In the genomic region with DNA sequence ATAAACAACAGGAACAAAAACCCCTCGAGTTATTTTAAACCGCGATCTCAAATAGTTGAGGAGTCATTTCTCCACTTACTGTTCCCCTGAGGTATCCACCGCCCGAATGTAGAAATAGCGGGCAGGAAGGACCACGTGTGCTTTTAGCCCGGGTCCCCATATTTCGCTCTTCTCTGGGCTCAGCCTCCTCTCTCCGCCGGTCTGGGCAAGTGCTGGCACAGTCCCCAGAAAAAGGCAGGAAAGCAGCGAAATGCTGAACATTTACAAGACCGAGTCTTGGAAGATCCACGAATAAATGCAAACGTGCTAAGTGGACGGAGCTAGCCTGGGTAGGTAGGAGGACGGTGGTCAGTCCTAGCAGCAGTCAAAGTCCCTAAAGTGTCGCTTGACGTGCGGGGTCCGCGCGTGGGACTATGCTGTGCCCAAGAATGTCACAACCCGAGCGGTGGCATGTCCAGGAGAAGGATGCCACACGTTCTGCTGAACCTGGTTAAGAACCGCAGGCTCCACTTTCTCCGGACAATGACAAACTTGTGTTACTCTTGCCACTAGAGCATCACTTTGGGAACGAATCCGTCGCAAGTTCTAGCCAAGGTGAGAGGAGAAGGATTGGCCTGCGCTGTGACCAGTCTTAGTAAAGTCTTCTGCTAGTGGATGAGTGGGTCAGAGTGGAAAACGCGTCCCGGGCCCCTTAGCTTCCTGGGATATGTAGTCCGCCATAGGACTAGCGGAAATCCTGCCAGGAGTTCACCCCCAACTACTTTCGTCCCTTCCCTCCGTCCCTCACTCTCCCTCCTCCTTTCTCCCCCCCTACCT, we compare ENCODE assay signal across 8 mouse cellular contexts. TPM values are rescaled to one million over a fixed set of nuclear protein-coding genes. Genes with fewer than 3 reads are reported as not detected.
A peak's percentile ranks its signal among the peaks of the same experiment; 100 is the strongest.
DNase-seq lines count a peak whose midpoint lies in the region; ATAC-seq and TF ChIP-seq lines count a peak whose summit lies in the region.

A gene (minus strand): TSS at position 570 of the 816 bp plus-strand sequence.
A gene (plus strand): TSS at position 719 of the 816 bp plus-strand sequence.

- peak within 1 kb of the TSS; percentile 78 for H3K9ac ChIP-seq in heart, embryonic 11.5 days (ENCODE audit: low read depth, low read length)
- peak within 1 kb of the TSS; percentile 86 for H3K9ac ChIP-seq in kidney, embryonic 16.5 days (replicated peaks; ENCODE audit: low read length)
- H3K9ac ChIP-seq in liver, adult 2 months (ENCODE audit: low read depth, low read length), result peak within 1 kb of the TSS; percentile 84

- H3K27ac ChIP-seq in heart, embryonic 11.5 days (ENCODE audit: low read depth, low read length), result peak within 1 kb of the TSS; percentile 90
- H3K27ac ChIP-seq in kidney, embryonic 16.5 days (ENCODE audit: low read length), result peak within 1 kb of the TSS; percentile 98
- H3K27ac ChIP-seq in liver, adult 2 months (replicated peaks; ENCODE audit: insufficient read depth, low read depth, low read length), result peak within 1 kb of the TSS; percentile 73

- no peak for TF ChIP-seq POLR2A in liver, adult 2 months (IDR thresholded peaks at IDR 0.05; ENCODE audit: extremely low read depth, insufficient read depth, low read length)
- peak; percentile 64 for TF ChIP-seq POLR2A in myocyte (IDR thresholded peaks at IDR 0.05; ENCODE audit: insufficient read length, low read depth)

- peak within 1 kb of the TSS; percentile 71 for H3K4me3 ChIP-seq in erythroblast, embryonic 14.5 days (replicated peaks)
- peak within 1 kb of the TSS; percentile 77 for H3K4me3 ChIP-seq in heart, embryonic 11.5 days (ENCODE audit: low read depth, low read length)
- peak within 1 kb of the TSS; percentile 78 for H3K4me3 ChIP-seq in kidney, embryonic 16.5 days (ENCODE audit: low read length)
- H3K4me3 ChIP-seq in liver, adult 2 months (ENCODE audit: insufficient read depth, low read depth, low read length), result peak within 1 kb of the TSS; percentile 98
- H3K4me3 ChIP-seq in myocyte, result peak within 1 kb of the TSS; percentile 78

- H3K36me3 ChIP-seq in erythroblast, embryonic 14.5 days (ENCODE audit: control insufficient read depth), result peaks cover 17% of the 10 kb centered on the region
- peaks cover 2% of the 10 kb centered on the region; the same call in 1 of the 2 replicates for H3K36me3 ChIP-seq in heart, embryonic 11.5 days (ENCODE audit: control insufficient read depth, insufficient read depth, low read length)
- peaks cover 15% of the 10 kb centered on the region; the same call in 1 of the 2 replicates for H3K36me3 ChIP-seq in kidney, embryonic 16.5 days (ENCODE audit: insufficient read depth, low read length)
- peaks cover 9% of the 10 kb centered on the region for H3K36me3 ChIP-seq in liver, adult 2 months (ENCODE audit: control insufficient read depth, insufficient read depth, low read length)
- H3K36me3 ChIP-seq in myocyte (ENCODE audit: control insufficient read depth, insufficient read depth), result peaks cover 31% of the 10 kb centered on the region
- H3K36me3 ChIP-seq in splenic B cell, adult 2 months (ENCODE audit: control insufficient read depth, insufficient read depth, low read length, poor library complexity, severe bottlenecking), result no peaks in the 10 kb centered on the region

- ATAC-seq in heart, embryonic 11.5 days (replicated peaks; ENCODE audit: insufficient number of reproducible peaks, low FRiP score, low TSS enrichment), result peak; percentile 94
- peak; percentile 98 for ATAC-seq in kidney, embryonic 16.5 days (ENCODE audit: low FRiP score, low TSS enrichment)

- peak; percentile 55 to 62 for DNase-seq in B cell, adult 2 months
- DNase-seq in brain, adult 2 months (ENCODE audit: low read depth, low spot score), result peak; percentile 99
- peak; percentile 92 for DNase-seq in liver, adult 2 months (ENCODE audit: extremely low read depth, low read depth, low spot score)
- peak; percentile 76 for DNase-seq in splenic B cell, adult 2 months (ENCODE audit: low read depth, low spot score)

- H3K4me2 ChIP-seq in heart, embryonic 11.5 days, result peak within 1 kb of the TSS; percentile 76
- H3K4me2 ChIP-seq in kidney, embryonic 16.5 days (replicated peaks; ENCODE audit: low read depth, low read length), result peak within 1 kb of the TSS; percentile 65
- peak within 1 kb of the TSS; percentile 91 for H3K4me2 ChIP-seq in myocyte (ENCODE audit: low read depth)

- peak within 1 kb of the TSS; percentile 82 for H3ac ChIP-seq in myocyte (ENCODE audit: control insufficient read depth, insufficient read length)

- H3K27me3 ChIP-seq in erythroblast, embryonic 14.5 days (ENCODE audit: control insufficient read depth), result no peaks in the 10 kb centered on the region
- H3K27me3 ChIP-seq in heart, embryonic 11.5 days (ENCODE audit: control insufficient read depth, insufficient read depth, low read length), result no peaks in the 10 kb centered on the region
- no peaks in the 10 kb centered on the region for H3K27me3 ChIP-seq in kidney, embryonic 16.5 days (ENCODE audit: insufficient read depth, low read length)
- H3K27me3 ChIP-seq in liver, adult 2 months (ENCODE audit: control insufficient read depth, insufficient read depth, low read length), result no peaks in the 10 kb centered on the region
- no peaks in the 10 kb centered on the region for H3K27me3 ChIP-seq in myocyte (ENCODE audit: control insufficient read depth, insufficient read depth, insufficient read length)
- H3K27me3 ChIP-seq in splenic B cell, adult 2 months (ENCODE audit: control insufficient read depth, insufficient read depth, low read length, poor library complexity, severe bottlenecking), result no peaks in the 10 kb centered on the region

- H3K9me3 ChIP-seq in erythroblast, embryonic 14.5 days (ENCODE audit: control insufficient read depth, low read length), result no peaks in the 10 kb centered on the region
- no peaks in the 10 kb centered on the region for H3K9me3 ChIP-seq in heart, embryonic 11.5 days (replicated peaks; ENCODE audit: control insufficient read depth, low read length)
- no peaks in the 10 kb centered on the region for H3K9me3 ChIP-seq in kidney, embryonic 16.5 days (ENCODE audit: low read length)

- WGBS in heart, embryonic 11.5 days (ENCODE audit: insufficient replicate concordance), result under 1% methylated on average over 39 of the region's 39 CpGs
- under 1% methylated on average over 39 of the region's 39 CpGs for WGBS in kidney, embryonic 16.5 days
- under 1% methylated on average over 39 of the region's 39 CpGs for WGBS in liver, adult 2 months

- H3K4me1 ChIP-seq in erythroblast, embryonic 14.5 days (ENCODE audit: control insufficient read depth), result peaks cover 30% of the 10 kb centered on the region
- H3K4me1 ChIP-seq in heart, embryonic 11.5 days (ENCODE audit: control insufficient read depth, insufficient read depth, low read length), result no peaks in the 10 kb centered on the region
- H3K4me1 ChIP-seq in kidney, embryonic 16.5 days (ENCODE audit: insufficient read depth, low read length), result peaks cover 13% of the 10 kb centered on the region
- no peaks in the 10 kb centered on the region; the same call in 1 of the 2 replicates for H3K4me1 ChIP-seq in liver, adult 2 months (ENCODE audit: control insufficient read depth, insufficient read depth, low read length)

- H3K79me2 ChIP-seq in liver, adult 2 months (ENCODE audit: control insufficient read depth, insufficient read depth, low read length), result no peaks in the 10 kb centered on the region
- peaks cover 21% of the 10 kb centered on the region for H3K79me2 ChIP-seq in myocyte (ENCODE audit: control insufficient read depth, insufficient read depth)

- TF ChIP-seq CTCF in liver, adult 2 months (IDR thresholded peaks at IDR 0.05; ENCODE audit: low read depth, low read length), result no peak

TF ChIP-seq in myocyte, 11 proteins besides CTCF, POLR2A, EP300 and RAD21:
- no peak for TF ChIP-seq TCF12 (IDR thresholded peaks at IDR 0.05; ENCODE audit: insufficient read depth, poor library complexity, severe bottlenecking)
- peak; percentile 15 for TF ChIP-seq USF1 (IDR thresholded peaks at IDR 0.05; ENCODE audit: low read depth)
- no peak for TF ChIP-seq MYOG (IDR thresholded peaks at IDR 0.05; ENCODE audit: control insufficient read depth in 1 of 3, insufficient read depth in 1 of 3, insufficient read length in 2 of 3, low read depth in 2 of 3)
- no peak for TF ChIP-seq TCF3 (IDR thresholded peaks at IDR 0.05; ENCODE audit: insufficient read length, low read depth)
- peak; percentile 67 for TF ChIP-seq POLR2AphosphoS2 (IDR thresholded peaks at IDR 0.05; ENCODE audit: insufficient read length, low read depth)
- no peak for TF ChIP-seq CEBPB (IDR thresholded peaks at IDR 0.05; ENCODE audit: insufficient read depth, poor library complexity, severe bottlenecking)
TF ChIP-seq in myocyte: peak in this region for 2.

RNA-seq across cellular contexts. Expression of the first gene that starts in this region (rescaled TPM):
- polyA plus RNA-seq in erythroblast, embryonic 14.5 days (2012), result 0.10 TPM in 1 of 2 replicates, not detected in the other
- polyA plus RNA-seq in heart, embryonic 11.5 days (2014; fragmentation: Nextera tagmentation; extraction: Ambion mirVana), result 56.4 and 57.5 TPM in 2 replicates
- polyA plus RNA-seq in kidney, embryonic 16.5 days (2015; fragmentation: Nextera tagmentation; extraction: Ambion mirVana), result 70.6 and 71.7 TPM in 2 replicates
- total RNA-seq in liver, adult 2 months (2014; rRNA removed), result 6.9 and 7.4 TPM in 2 replicates
- 5.4 and 7.8 TPM in 2 replicates for polyA plus RNA-seq in liver, adult 2 months (2012; rRNA removed)
- polyA plus RNA-seq in myocyte (2012; fragmentation: generic; extraction: Trizol), result 17.3 TPM

RNA-seq across cellular contexts. Expression of the second gene that starts in this region (rescaled TPM):
- polyA plus RNA-seq in erythroblast, embryonic 14.5 days (2012), result 0.06 TPM in 1 of 2 replicates, not detected in the other
- 15.8 and 16.9 TPM in 2 replicates for polyA plus RNA-seq in heart, embryonic 11.5 days (2014; fragmentation: Nextera tagmentation; extraction: Ambion mirVana)
- 19.9 and 22.8 TPM in 2 replicates for polyA plus RNA-seq in kidney, embryonic 16.5 days (2015; fragmentation: Nextera tagmentation; extraction: Ambion mirVana)
- 7.5 and 7.8 TPM in 2 replicates for total RNA-seq in liver, adult 2 months (2014; rRNA removed)
- 5.1 and 6.5 TPM in 2 replicates for polyA plus RNA-seq in liver, adult 2 months (2012; rRNA removed)
- 8.1 TPM for polyA plus RNA-seq in myocyte (2012; fragmentation: generic; extraction: Trizol)

Comparison
In these comparisons a context has a peak if more than half of its experiments do, and no peak if none do; other contexts are left out.
1. Peak in every context shown above with its lines: DNase-seq, ATAC-seq, H3K4me3 ChIP-seq and H3K27ac ChIP-seq.